Mouse (Mus musculus) embryonic fibroblast, embryonic 13.5 days (primary cell): ENCODE measurements around the gene Erf.

ENCODE experiments used
- CTCF ChIP-seq: IDR thresholded peaks from 2 replicates; pipeline ENCODE4 v1.5.1; 2011; ENCODE audit warnings: mild to moderate bottlenecking, control low read depth, low read length, moderate library complexity, borderline replicate concordance; ENCODE audit not compliant: insufficient read depth
- POLR2A ChIP-seq: IDR thresholded peaks from 2 replicates; pipeline ENCODE4 v1.6.1; 2011; ENCODE audit warnings: low read depth, mild to moderate bottlenecking, control low read depth, low read length, moderate library complexity

- TF ChIP-seq POLR2A, result no peak
- no peak for TF ChIP-seq CTCF
Measured at GRCm38 (mm10) chr7:25272445-25273258, 22.1 kb upstream of the Erf start.
